17 mouse cellular contexts compared by ENCODE assay signal in genomic region chr6:114868656-114869055, GRCm38 (mm10).
DNase-seq lines count a peak whose midpoint lies in the region; ATAC-seq lines count a peak whose summit lies in the region.
"Had no signal": no experiment of that assay in that cellular context is flagged by ENCODE, and none has a peak within 500 bp of the region (broad histone marks: within the 10 kb centered on the region; RNA-seq: fewer than 3 reads in every experiment).

No protein-coding gene starts in this region.

- peaks cover 16% of the 10 kb centered on the region for H3K36me3 ChIP-seq in heart, embryonic 14.5 days (ENCODE audit: control insufficient read depth, insufficient read depth, low read length)
- H3K36me3 ChIP-seq in heart, embryonic 12.5 days: peaks cover 15% of the 10 kb centered on the region
- H3K36me3 ChIP-seq in lung, embryonic 15.5 days: peaks cover 10% of the 10 kb centered on the region; the same call in 1 of the 2 replicates
- peaks cover 12% of the 10 kb centered on the region for H3K36me3 ChIP-seq in embryonic facial prominence, embryonic 12.5 days

- DNase-seq in adrenal gland, adult 2 months: peak; percentile 63
- DNase-seq in adrenal gland, postnatal 25 days: no peak
- DNase-seq in lung, postnatal 36 days: no peak
- DNase-seq in natural killer cell, adult 2 months (ENCODE audit: low spot score in 2 of 2): no peak
- DNase-seq: cerebellum, adult 11 months; cerebellum, postnatal 36 days; forebrain, postnatal 0 days; gastrocnemius, postnatal 10 days; heart, postnatal 10 days; lung, postnatal 14 days; right cerebral cortex, adult 18-20 months; thymus, adult 18-20 months had no signal

- ATAC-seq in heart, embryonic 14.5 days (ENCODE audit: insufficient number of reproducible peaks, insufficient read depth, low FRiP score, low read depth): 0 out of 2 replicates have a peak, but pooled peaks have one; percentile 15
- no peak for ATAC-seq in heart, embryonic 12.5 days (ENCODE audit: insufficient number of reproducible peaks, low FRiP score)
- ATAC-seq in lung, embryonic 15.5 days (ENCODE audit: borderline replicate concordance, extremely low read depth, low FRiP score, low TSS enrichment): peak; percentile 1; the same call in 1 of the 2 replicates
- 0 out of 2 replicates have a peak, but pooled peaks have one; percentile 10 for ATAC-seq in embryonic facial prominence, embryonic 12.5 days (ENCODE audit: insufficient number of reproducible peaks, insufficient read depth, low FRiP score, low TSS enrichment)
- ATAC-seq: forebrain, postnatal 0 days; intestine, embryonic 15.5 days had no signal

- no peak overlapping the region for H3K9ac ChIP-seq in heart, embryonic 14.5 days (ENCODE audit: low read length)
- no peak overlapping the region for H3K9ac ChIP-seq in heart, embryonic 12.5 days
- H3K9ac ChIP-seq in lung, embryonic 15.5 days: no peak overlapping the region
- no peak overlapping the region for H3K9ac ChIP-seq in embryonic facial prominence, embryonic 12.5 days
- H3K9ac ChIP-seq: forebrain, postnatal 0 days; intestine, embryonic 15.5 days had no signal

- H3K4me2 ChIP-seq in heart, embryonic 14.5 days (ENCODE audit: low read length): no peak overlapping the region
- H3K4me2 ChIP-seq in heart, embryonic 12.5 days: no peak overlapping the region
- H3K4me2 ChIP-seq in lung, embryonic 15.5 days: no peak overlapping the region
- no peak overlapping the region for H3K4me2 ChIP-seq in embryonic facial prominence, embryonic 12.5 days (replicated peaks)
- H3K4me2 ChIP-seq: intestine, embryonic 15.5 days had no signal

- WGBS in heart, embryonic 14.5 days: 84% methylated on average over 7 of the region's 7 CpGs
- 83% methylated on average over 7 of the region's 7 CpGs for WGBS in heart, embryonic 12.5 days
- 81% methylated on average over 7 of the region's 7 CpGs for WGBS in lung, embryonic 15.5 days
- 76% methylated on average over 7 of the region's 7 CpGs for WGBS in embryonic facial prominence, embryonic 12.5 days

- H3K27me3 ChIP-seq in heart, embryonic 14.5 days (ENCODE audit: control insufficient read depth, insufficient read depth, low read length): no peaks in the 10 kb centered on the region
- no peaks in the 10 kb centered on the region for H3K27me3 ChIP-seq in heart, embryonic 12.5 days (replicated peaks)
- H3K27me3 ChIP-seq in lung, embryonic 15.5 days: no peaks in the 10 kb centered on the region
- H3K27me3 ChIP-seq in embryonic facial prominence, embryonic 12.5 days: no peaks in the 10 kb centered on the region
- H3K27me3 ChIP-seq: intestine, embryonic 15.5 days had no signal

- peaks cover 34 to 61% of the 10 kb centered on the region in 2 experiments for H3K4me1 ChIP-seq in heart, embryonic 14.5 days (ENCODE audit: control insufficient read depth in 2 of 2, insufficient read depth in 2 of 2, low read length in 2 of 2)
- peaks cover 78% of the 10 kb centered on the region for H3K4me1 ChIP-seq in heart, embryonic 12.5 days (replicated peaks)
- peaks cover 63% of the 10 kb centered on the region for H3K4me1 ChIP-seq in lung, embryonic 15.5 days
- H3K4me1 ChIP-seq in embryonic facial prominence, embryonic 12.5 days: peaks cover 55% of the 10 kb centered on the region

- no peak overlapping the region for H3K4me3 ChIP-seq in heart, embryonic 14.5 days (ENCODE audit: control insufficient read depth in 1 of 2, insufficient read depth in 1 of 2, low read depth in 1 of 2, low read length in 2 of 2)
- no peak overlapping the region for H3K4me3 ChIP-seq in heart, embryonic 12.5 days
- no peak overlapping the region for H3K4me3 ChIP-seq in lung, embryonic 15.5 days
- no peak overlapping the region for H3K4me3 ChIP-seq in embryonic facial prominence, embryonic 12.5 days
- H3K4me3 ChIP-seq: intestine, embryonic 15.5 days had no signal

- H3K27ac ChIP-seq in heart, embryonic 14.5 days (replicated peaks in 1 of 2; ENCODE audit: control insufficient read depth in 1 of 2, insufficient read depth in 1 of 2, low read depth in 2 of 2, low read length in 2 of 2): no peak overlapping the region
- H3K27ac ChIP-seq in heart, embryonic 12.5 days (ENCODE audit: poor library complexity, severe bottlenecking): no peak overlapping the region
- H3K27ac ChIP-seq in lung, embryonic 15.5 days: no peak overlapping the region
- H3K27ac ChIP-seq in embryonic facial prominence, embryonic 12.5 days: no peak overlapping the region
- H3K27ac ChIP-seq: intestine, embryonic 15.5 days had no signal

- no peaks in the 10 kb centered on the region for H3K9me3 ChIP-seq in heart, embryonic 14.5 days (ENCODE audit: control insufficient read depth, low read length)
- H3K9me3 ChIP-seq in heart, embryonic 12.5 days (replicated peaks): no peaks in the 10 kb centered on the region
- H3K9me3 ChIP-seq in lung, embryonic 15.5 days: no peaks in the 10 kb centered on the region
- no peaks in the 10 kb centered on the region for H3K9me3 ChIP-seq in embryonic facial prominence, embryonic 12.5 days
- H3K9me3 ChIP-seq: intestine, embryonic 15.5 days had no signal
